Mouse (Mus musculus): ENCODE measurements at regions not wholly inside any gene's neighbourhood (a gene's known extent, or its start where the extent isn't known, plus 50 kb on each side); places are given as distances from the start of the nearest gene placed in this dataset.

DNA sequence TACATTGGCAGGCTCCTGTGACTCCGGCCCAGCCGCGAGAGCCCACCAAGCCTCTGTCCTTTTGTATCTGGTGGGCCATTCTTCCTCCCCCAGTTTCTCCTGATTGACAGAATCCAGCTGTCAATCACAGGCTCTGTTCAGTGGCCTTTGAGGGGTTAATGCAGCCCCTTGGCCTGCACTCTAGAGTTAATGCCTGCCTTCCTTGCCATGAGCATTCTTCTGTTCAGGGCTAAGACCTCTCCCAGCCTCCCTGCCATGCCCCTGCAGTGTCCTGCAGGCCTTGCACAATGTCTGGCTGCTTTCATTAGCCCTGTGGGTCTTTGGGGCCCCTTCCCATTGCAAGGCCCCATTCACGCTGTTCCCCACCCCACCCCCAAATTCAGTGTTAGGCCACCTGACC lies 160.9 kb upstream of the Atp6ap2 start:
- TF ChIP-seq CTCF (IDR thresholded peaks at IDR 0.05; ENCODE audit: extremely low read depth, insufficient read depth, low read length) (no peak), POLR2A (IDR thresholded peaks at IDR 0.05; ENCODE audit: extremely low read depth, insufficient read depth, low read length) (no peak)
